Mouse (Mus musculus) embryonic facial prominence, embryonic 15.5 days (tissue): ENCODE results near the gene Ezh2. TPM values are rescaled to one million over a fixed set of nuclear protein-coding genes. Genes with fewer than 3 reads are reported as not detected.

Experiments used
- ATAC-seq: fragments of 200-750 bp; cut with Nextera tagmentation; 2 replicates; pipeline ENCODE4 v1.8.0; 2017; ENCODE audit warnings: low read depth, moderate TSS enrichment; ENCODE audit not compliant: insufficient number of reproducible peaks, low FRiP score, low TSS enrichment
- H3K27ac ChIP-seq: fragments of 300-500 bp; sonication (generic); replicated peaks from 2 replicates; pipeline ENCODE4 v1.5.1; 2015; ENCODE audit warnings: mild to moderate bottlenecking, inconsistent platforms
- H3K27me3 ChIP-seq: fragments of 300-500 bp; sonication (generic); 2 replicates; pipeline ENCODE4 v1.6.1; 2015; ENCODE audit warnings: inconsistent platforms
- H3K36me3 ChIP-seq: fragments of 300-500 bp; sonication (generic); 2 replicates; pipeline ENCODE4 v1.6.1; 2015; ENCODE audit warnings: mild to moderate bottlenecking, inconsistent platforms
- H3K4me1 ChIP-seq: fragments of 300-500 bp; sonication (generic); 2 replicates; pipeline ENCODE4 v1.6.1; 2015; ENCODE audit warnings: inconsistent platforms
- H3K4me2 ChIP-seq: fragments of 300-500 bp; sonication (generic); replicated peaks from 2 replicates; pipeline ENCODE4 v1.6.1; 2015; ENCODE audit warnings: mild to moderate bottlenecking, inconsistent platforms
- H3K4me3 ChIP-seq: fragments of 300-500 bp; sonication (generic); replicated peaks from 2 replicates; pipeline ENCODE4 v1.5.1; 2015; ENCODE audit warnings: mild to moderate bottlenecking, inconsistent platforms
- H3K9ac ChIP-seq: fragments of 300-500 bp; sonication (generic); 2 replicates; pipeline ENCODE4 v1.6.1; 2015; ENCODE audit warnings: inconsistent platforms
- H3K9me3 ChIP-seq: fragments of 300-500 bp; sonication (generic); replicated peaks from 2 replicates; pipeline ENCODE4 v1.6.1; 2016; ENCODE audit warnings: inconsistent platforms
- WGBS: fragments of 180-500 bp; shearing (Covaris S2); methylation state at CpG from one replicate; pipeline ENCODE4 v1.1.7; 2015; 5-methylcytosine and 5-hydroxymethylcytosine counted together
- polyA plus RNA-seq: library from polyadenylated mRNA; unstranded; fragments of >200 nt; fragmentation: Nextera tagmentation; extraction: Ambion mirVana; gene quantifications from 2 replicates; pipeline ENCODE4 v1.2.1, GENCODE M21; 2015

Ezh2 gene
- polyA plus RNA-seq, 1 experiment from 2014 or later, result 79.1 TPM

GRCm38 (mm10) chr6:47535333-47535732 lies 59.8 kb downstream of the Ezh2 start:
- Histone ChIP-seq H3K27me3 (no peaks in the 10 kb centered on the region), H3K4me1 (no peaks in the 10 kb centered on the region), H3K9ac (no peak overlapping the region), H3K9me3 (no peaks in the 10 kb centered on the region), H3K36me3 (peaks cover 58% of the 10 kb centered on the region), H3K4me3 (no peak overlapping the region), H3K4me2 (no peak overlapping the region), H3K27ac (no peak overlapping the region)
- no peak for ATAC-seq
- WGBS, result 84% methylated on average over 5 of the region's 5 CpGs

GRCm38 (mm10) chr6:47532547-47532946 lies 62.6 kb downstream of the Ezh2 start:
- 51% methylated on average over 1 of the region's 1 CpGs for WGBS
- Histone ChIP-seq H3K4me1 (no peaks in the 10 kb centered on the region), H3K4me3 (no peak overlapping the region), H3K9me3 (no peaks in the 10 kb centered on the region), H3K27me3 (no peaks in the 10 kb centered on the region), H3K27ac (no peak overlapping the region), H3K4me2 (no peak overlapping the region), H3K9ac (no peak overlapping the region), H3K36me3 (peaks cover 76% of the 10 kb centered on the region)
- ATAC-seq, result no peak

- Histone ChIP-seq H3K9me3 (no peaks in the 10 kb centered on the region), H3K27me3 (no peaks in the 10 kb centered on the region), H3K27ac (no peak overlapping the region), H3K9ac (no peak overlapping the region), H3K36me3 (peaks cover 90% of the 10 kb centered on the region), H3K4me1 (no peaks in the 10 kb centered on the region), H3K4me3 (no peak overlapping the region), H3K4me2 (no peak overlapping the region)
- no peak for ATAC-seq
- 68% methylated on average over 1 of the region's 1 CpGs for WGBS
Observed at GRCm38 (mm10) chr6:47527655-47528054, 67.5 kb downstream of the Ezh2 start.

- Histone ChIP-seq H3K4me3 (no peak overlapping the region), H3K9ac (no peak overlapping the region), H3K27me3 (no peaks in the 10 kb centered on the region), H3K36me3 (peaks cover 89% of the 10 kb centered on the region), H3K9me3 (no peaks in the 10 kb centered on the region), H3K4me2 (no peak overlapping the region), H3K27ac (no peak overlapping the region), H3K4me1 (no peaks in the 10 kb centered on the region)
- WGBS, result 73% methylated on average over 2 of the region's 2 CpGs
- no peak for ATAC-seq
Observed at GRCm38 (mm10) chr6:47527129-47527528, 68.0 kb downstream of the Ezh2 start.

- no peak overlapping the region for H3K4me3 ChIP-seq
- peaks cover 89% of the 10 kb centered on the region for H3K36me3 ChIP-seq
- no peak overlapping the region for H3K9ac ChIP-seq
- WGBS, result 52% methylated on average over 4 of the region's 4 CpGs
- H3K4me1 ChIP-seq, result no peaks in the 10 kb centered on the region
- no peaks in the 10 kb centered on the region for H3K27me3 ChIP-seq
- H3K9me3 ChIP-seq, result no peaks in the 10 kb centered on the region
- ATAC-seq, result no peak
- H3K4me2 ChIP-seq, result no peak overlapping the region
- H3K27ac ChIP-seq, result no peak overlapping the region
Observed at GRCm38 (mm10) chr6:47526446-47526845, 68.7 kb downstream of the Ezh2 start.

GRCm38 (mm10) chr6:47525041-47525440 lies 70.1 kb downstream of the Ezh2 start:
- H3K9ac ChIP-seq, result no peak overlapping the region

GRCm38 (mm10) chr6:47522431-47522830 lies 72.7 kb downstream of the Ezh2 start:
- Histone ChIP-seq H3K27me3 (no peaks in the 10 kb centered on the region), H3K9me3 (no peaks in the 10 kb centered on the region), H3K27ac (no peak overlapping the region), H3K4me3 (no peak overlapping the region), H3K9ac (no peak overlapping the region), H3K4me2 (no peak overlapping the region), H3K36me3 (peaks cover 88% of the 10 kb centered on the region), H3K4me1 (no peaks in the 10 kb centered on the region)
- WGBS, result 96% methylated on average over 3 of the region's 3 CpGs
- no peak for ATAC-seq

More at GRCm38 (mm10) chr6:47525041-47525440, 70.1 kb downstream of the Ezh2 start:
- Histone ChIP-seq H3K36me3 (peaks cover 87% of the 10 kb centered on the region), H3K9me3 (no peaks in the 10 kb centered on the region), H3K27me3 (no peaks in the 10 kb centered on the region), H3K4me2 (no peak overlapping the region), H3K4me3 (no peak overlapping the region), H3K4me1 (no peaks in the 10 kb centered on the region), H3K27ac (no peak overlapping the region)
- no peak for ATAC-seq
- 87% methylated on average over 2 of the region's 2 CpGs for WGBS

GRCm38 (mm10) chr6:47520030-47520429 lies 75.1 kb downstream of the Ezh2 start:
- 78% methylated on average over 2 of the region's 2 CpGs for WGBS
- peaks cover 89% of the 10 kb centered on the region for H3K36me3 ChIP-seq
- H3K27ac ChIP-seq, result no peak overlapping the region
- H3K9ac ChIP-seq, result no peak overlapping the region
- ATAC-seq, result no peak
- no peaks in the 10 kb centered on the region for H3K4me1 ChIP-seq
- no peak overlapping the region for H3K4me2 ChIP-seq
- H3K27me3 ChIP-seq, result no peaks in the 10 kb centered on the region
- H3K9me3 ChIP-seq, result no peaks in the 10 kb centered on the region
- H3K4me3 ChIP-seq, result no peak overlapping the region

- no peak overlapping the region for H3K4me2 ChIP-seq
- 82% methylated on average over 4 of the region's 4 CpGs for WGBS
- no peaks in the 10 kb centered on the region for H3K4me1 ChIP-seq
- H3K9ac ChIP-seq, result no peak overlapping the region
- no peaks in the 10 kb centered on the region for H3K36me3 ChIP-seq
- H3K27ac ChIP-seq, result no peak overlapping the region
- H3K9me3 ChIP-seq, result no peaks in the 10 kb centered on the region
- ATAC-seq, result no peak
- no peak overlapping the region for H3K4me3 ChIP-seq
- no peaks in the 10 kb centered on the region for H3K27me3 ChIP-seq
Observed at GRCm38 (mm10) chr6:47494562-47494961, 100.6 kb downstream of the Ezh2 start.

GRCm38 (mm10) chr6:47482027-47482426 lies 113.1 kb downstream of the Ezh2 start:
- 93% methylated on average over 1 of the region's 1 CpGs for WGBS

More at GRCm38 (mm10) chr6:47482027-47482426, 113.1 kb downstream of the Ezh2 start:
- Histone ChIP-seq H3K27ac (no peak overlapping the region), H3K9ac (no peak overlapping the region), H3K9me3 (no peaks in the 10 kb centered on the region), H3K4me1 (no peaks in the 10 kb centered on the region), H3K27me3 (no peaks in the 10 kb centered on the region), H3K4me3 (no peak overlapping the region), H3K4me2 (no peak overlapping the region), H3K36me3 (0 out of 2 replicates have a peak, but pooled peaks cover 8% of the 10 kb centered on the region)
- no peak for ATAC-seq
